Mouse (Mus musculus): ENCODE results near the gene Gm3952. TPM values are rescaled to one million over a fixed set of nuclear protein-coding genes. Genes with fewer than 3 reads are reported as not detected.

Gene Gm3952
- polyA plus RNA-seq (2012; rRNA removed): not detected in 2 replicates

DNA sequence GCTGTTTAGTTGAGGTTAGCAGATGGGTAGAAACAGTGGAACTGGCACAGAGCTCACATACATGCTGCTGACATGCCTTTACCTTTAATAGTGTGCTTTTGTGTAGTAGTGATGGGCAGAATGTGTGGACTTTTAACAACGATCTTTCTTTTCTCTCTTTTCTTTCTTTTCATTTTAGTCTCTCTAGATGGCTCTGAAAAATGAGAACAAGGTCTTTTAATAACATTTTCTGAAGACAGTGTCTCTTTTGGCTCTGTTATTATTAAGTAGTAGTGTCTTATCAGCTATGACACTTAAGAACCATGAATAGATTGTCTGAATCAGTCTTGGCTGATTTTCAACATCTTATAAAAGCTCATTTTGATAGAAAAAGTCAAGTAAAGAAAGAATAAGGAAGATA, at the start of gene Gm3952:
Gene Gm3952, minus strand, starts transcription at position 101 of the 400 bp plus-strand sequence.
- TF ChIP-seq CTCF (IDR thresholded peaks at IDR 0.05; ENCODE audit: borderline replicate concordance, extremely low read depth, insufficient read depth, insufficient read length): no peak
- no peak for TF ChIP-seq POLR2A (IDR thresholded peaks at IDR 0.05; ENCODE audit: borderline replicate concordance, extremely low read depth, insufficient read depth, insufficient read length, poor library complexity, severe bottlenecking)

DNA sequence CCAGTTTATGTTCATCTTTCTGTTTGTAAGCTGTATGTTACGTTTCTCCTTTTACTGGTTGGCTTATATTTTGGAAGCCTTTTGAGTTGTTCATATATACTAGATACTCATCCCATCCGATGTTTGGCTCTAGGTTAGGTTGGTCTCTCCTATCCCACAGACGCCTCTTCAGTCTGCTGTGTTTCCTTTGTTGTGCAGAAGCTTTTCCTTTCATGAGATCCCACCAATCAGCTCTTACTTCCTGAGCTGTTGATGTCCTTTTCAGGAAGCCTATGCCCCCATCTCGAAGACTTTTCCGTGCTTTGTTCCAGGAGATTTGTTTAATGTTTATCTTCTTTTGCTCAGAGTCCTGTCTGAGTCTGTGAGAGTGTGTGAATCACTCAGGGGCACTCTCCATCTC, 45.3 kb upstream of the Gm3952 start:
- TF ChIP-seq POLR2A (IDR thresholded peaks at IDR 0.05; ENCODE audit: borderline replicate concordance, extremely low read depth, insufficient read depth, insufficient read length, poor library complexity, severe bottlenecking) (no peak), CTCF (IDR thresholded peaks at IDR 0.05; ENCODE audit: borderline replicate concordance, extremely low read depth, insufficient read depth, insufficient read length) (no peak)
- DNase-seq (ENCODE audit: low read depth): no peak

More for the DNA sequence above, at the start of gene Gm3952:
- DNase-seq (ENCODE audit: low read depth): no peak

DNA sequence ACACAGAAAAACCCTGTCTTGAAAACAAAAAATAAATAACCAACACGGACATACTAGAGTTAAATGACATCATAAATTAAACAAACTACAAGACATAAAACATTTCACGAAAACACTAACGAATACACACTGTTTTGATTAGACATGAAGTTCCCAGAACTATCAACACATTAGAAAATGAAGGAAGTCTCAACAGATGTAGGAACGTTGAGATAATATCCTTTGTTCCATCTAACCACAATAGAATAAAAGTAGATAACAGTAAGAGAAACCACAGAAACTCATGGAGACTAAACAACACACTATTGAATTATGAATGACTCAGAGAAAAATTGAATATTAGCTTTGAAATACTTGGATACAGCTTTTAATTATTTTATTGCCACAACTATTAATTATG, 14.0 kb upstream of the Gm3952 start:
- TF ChIP-seq CTCF (IDR thresholded peaks at IDR 0.05; ENCODE audit: borderline replicate concordance, extremely low read depth, insufficient read depth, insufficient read length) (no peak), POLR2A (IDR thresholded peaks at IDR 0.05; ENCODE audit: borderline replicate concordance, extremely low read depth, insufficient read depth, insufficient read length, poor library complexity, severe bottlenecking) (no peak)
- DNase-seq (ENCODE audit: low read depth): no peak

DNA sequence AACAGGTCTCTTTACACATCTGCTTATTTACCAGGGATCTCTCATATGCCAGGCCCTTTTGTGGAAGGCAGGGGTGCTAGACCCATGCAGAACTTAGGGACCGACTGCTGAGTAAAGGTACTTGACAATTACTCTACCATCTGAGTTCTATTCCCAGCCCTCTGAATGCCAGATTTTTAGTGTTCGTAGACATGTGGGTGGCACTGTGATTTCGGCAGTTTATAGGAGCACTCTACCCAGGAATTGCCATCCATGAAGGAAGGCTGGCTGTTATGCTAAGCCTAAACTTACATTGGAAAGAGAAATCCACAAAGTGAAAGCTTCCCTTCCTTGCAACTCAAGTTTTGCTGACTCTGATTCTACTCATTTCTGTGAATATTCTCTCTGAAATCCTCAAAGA, 62.8 kb downstream of the Gm3952 start:
- no peak for DNase-seq (ENCODE audit: low read depth)
- no peak for TF ChIP-seq CTCF (IDR thresholded peaks at IDR 0.05; ENCODE audit: borderline replicate concordance, extremely low read depth, insufficient read depth, insufficient read length)
- TF ChIP-seq POLR2A (IDR thresholded peaks at IDR 0.05; ENCODE audit: borderline replicate concordance, extremely low read depth, insufficient read depth, insufficient read length, poor library complexity, severe bottlenecking): no peak

DNA sequence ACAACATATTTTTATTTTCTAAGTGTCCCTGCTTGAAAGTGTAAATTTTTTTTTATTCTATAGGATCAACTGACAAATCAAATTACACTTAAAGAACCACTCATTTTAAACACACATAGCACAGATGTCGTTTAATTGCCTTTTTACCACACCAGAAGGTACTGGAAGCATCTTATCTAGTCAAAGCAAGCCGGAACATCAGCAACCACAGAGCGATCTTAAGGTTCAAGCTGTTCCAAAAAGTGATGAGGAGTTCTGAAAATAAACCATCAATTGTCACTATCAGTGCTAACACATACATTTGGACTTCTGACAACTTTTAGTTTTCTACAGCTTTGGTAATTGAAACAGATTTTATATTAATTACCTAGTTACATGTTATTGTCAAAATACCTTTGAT, 64.4 kb downstream of the Gm3952 start:
- TF ChIP-seq CTCF (IDR thresholded peaks at IDR 0.05; ENCODE audit: borderline replicate concordance, extremely low read depth, insufficient read depth, insufficient read length): no peak
- TF ChIP-seq POLR2A (IDR thresholded peaks at IDR 0.05; ENCODE audit: borderline replicate concordance, extremely low read depth, insufficient read depth, insufficient read length, poor library complexity, severe bottlenecking): no peak
- no peak for DNase-seq (ENCODE audit: low read depth)

DNA sequence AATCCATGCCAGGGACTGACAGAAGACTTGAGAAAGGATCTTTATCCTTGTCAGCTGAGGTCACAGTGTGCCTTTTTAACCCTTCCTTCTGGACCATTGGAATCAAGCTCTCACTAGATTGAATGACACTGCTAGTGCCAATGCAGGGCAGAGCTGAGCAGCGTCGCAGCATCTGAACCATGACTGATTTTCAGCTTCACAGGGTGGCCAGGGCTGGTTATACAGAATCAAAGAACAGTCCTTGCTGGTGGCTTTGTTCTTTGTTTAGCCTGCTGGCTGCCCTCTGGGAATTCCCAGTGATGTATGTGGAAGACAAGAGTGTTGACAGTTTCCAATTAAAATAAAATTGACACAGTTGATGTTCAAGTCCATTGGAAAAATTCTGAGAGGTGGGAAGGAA, 66.2 kb downstream of the Gm3952 start:
- DNase-seq (ENCODE audit: low read depth): peak; percentile 64
- TF ChIP-seq POLR2A (IDR thresholded peaks at IDR 0.05; ENCODE audit: borderline replicate concordance, extremely low read depth, insufficient read depth, insufficient read length, poor library complexity, severe bottlenecking) (no peak), CTCF (IDR thresholded peaks at IDR 0.05; ENCODE audit: borderline replicate concordance, extremely low read depth, insufficient read depth, insufficient read length) (no peak)

DNA sequence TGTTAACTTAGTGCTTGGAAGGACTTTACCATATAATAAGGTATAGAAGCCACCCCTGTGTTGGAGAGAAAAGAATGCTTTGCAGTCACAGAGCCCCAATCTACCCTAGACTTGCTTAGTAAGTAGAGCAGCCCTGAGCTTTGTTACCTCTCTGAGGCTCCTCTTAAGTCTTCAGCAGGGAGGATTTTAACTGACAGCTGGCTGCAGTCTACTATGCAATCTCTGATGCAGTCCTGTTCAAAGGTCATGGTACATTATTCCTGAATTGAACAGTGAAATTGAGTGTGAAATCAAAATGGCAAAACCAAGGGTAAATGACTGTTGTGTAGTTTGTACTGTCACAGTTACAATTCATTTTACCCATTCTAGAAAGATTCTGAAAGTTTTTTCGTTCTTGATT, 71.3 kb downstream of the Gm3952 start:
- peak; percentile 52 for DNase-seq (ENCODE audit: low read depth)
- TF ChIP-seq POLR2A (IDR thresholded peaks at IDR 0.05; ENCODE audit: borderline replicate concordance, extremely low read depth, insufficient read depth, insufficient read length, poor library complexity, severe bottlenecking) (no peak), CTCF (IDR thresholded peaks at IDR 0.05; ENCODE audit: borderline replicate concordance, extremely low read depth, insufficient read depth, insufficient read length) (no peak)

DNA sequence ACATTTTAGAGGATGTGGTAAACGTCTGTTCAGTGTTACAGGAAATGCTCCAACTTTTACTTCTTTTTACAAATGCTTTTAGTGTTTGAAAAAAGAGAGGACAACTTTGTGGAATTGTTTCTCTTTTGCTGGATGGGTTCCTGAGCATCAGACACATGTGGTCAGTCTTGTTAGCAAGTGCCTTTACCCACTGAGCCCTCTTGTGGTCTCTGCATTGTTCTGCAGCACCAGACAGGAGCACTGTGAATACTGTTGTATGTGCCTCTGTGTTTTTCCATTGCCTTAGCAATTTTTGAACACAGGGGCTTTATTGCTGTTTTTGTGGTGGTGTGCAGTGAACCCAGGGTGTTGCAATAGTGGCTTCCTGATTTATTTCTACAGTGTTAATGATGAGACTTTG, 73.7 kb downstream of the Gm3952 start:
- TF ChIP-seq POLR2A (IDR thresholded peaks at IDR 0.05; ENCODE audit: borderline replicate concordance, extremely low read depth, insufficient read depth, insufficient read length, poor library complexity, severe bottlenecking) (no peak), CTCF (IDR thresholded peaks at IDR 0.05; ENCODE audit: borderline replicate concordance, extremely low read depth, insufficient read depth, insufficient read length) (peak; percentile 59; the same call in 1 of the 2 replicates)
- peak; percentile 76 for DNase-seq (ENCODE audit: low read depth)

DNA sequence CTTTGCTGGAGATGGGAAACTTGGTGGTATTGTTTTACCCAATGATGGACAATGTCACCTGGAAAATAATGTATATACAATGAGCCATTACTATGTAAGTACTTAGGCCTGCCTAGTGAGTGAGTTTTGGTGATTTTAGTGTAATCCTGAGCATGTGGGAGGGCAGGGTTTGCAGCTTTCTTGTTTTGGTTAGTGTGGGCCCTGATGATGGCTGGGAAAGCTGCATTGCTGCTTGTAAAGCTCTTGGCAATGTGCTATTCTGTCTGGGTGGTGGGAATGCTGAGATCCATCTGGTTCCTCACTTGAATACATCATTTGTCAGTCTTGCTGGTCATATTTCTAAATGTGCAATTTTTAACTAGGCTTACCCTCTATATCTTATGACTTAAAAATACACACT, 82.3 kb downstream of the Gm3952 start:
- DNase-seq (ENCODE audit: low read depth): no peak
- TF ChIP-seq CTCF (IDR thresholded peaks at IDR 0.05; ENCODE audit: borderline replicate concordance, extremely low read depth, insufficient read depth, insufficient read length) (no peak), POLR2A (IDR thresholded peaks at IDR 0.05; ENCODE audit: borderline replicate concordance, extremely low read depth, insufficient read depth, insufficient read length, poor library complexity, severe bottlenecking) (no peak)

DNA sequence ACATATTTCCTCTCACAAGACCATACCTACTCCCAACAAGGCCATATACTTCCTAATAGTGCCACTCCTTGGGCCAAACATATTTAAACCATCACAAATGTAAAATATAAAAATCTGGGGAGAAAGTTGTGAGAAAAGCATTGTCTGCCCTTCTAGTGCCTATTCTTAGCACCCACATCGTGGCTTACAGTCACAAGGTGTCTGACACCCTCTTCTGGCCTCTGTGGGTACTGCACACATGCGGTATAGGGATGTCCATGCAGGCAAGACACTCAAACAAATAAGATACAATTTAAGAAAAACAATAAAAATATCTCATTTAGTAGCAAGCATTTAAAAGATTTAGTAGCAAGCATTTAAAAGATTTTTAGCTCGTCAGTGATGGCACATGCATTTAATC, 89.2 kb downstream of the Gm3952 start:
- peak; percentile 74 for DNase-seq (ENCODE audit: low read depth)
- TF ChIP-seq POLR2A (IDR thresholded peaks at IDR 0.05; ENCODE audit: borderline replicate concordance, extremely low read depth, insufficient read depth, insufficient read length, poor library complexity, severe bottlenecking) (no peak), CTCF (IDR thresholded peaks at IDR 0.05; ENCODE audit: borderline replicate concordance, extremely low read depth, insufficient read depth, insufficient read length) (peak; percentile 75; the same call in 1 of the 2 replicates)

DNA sequence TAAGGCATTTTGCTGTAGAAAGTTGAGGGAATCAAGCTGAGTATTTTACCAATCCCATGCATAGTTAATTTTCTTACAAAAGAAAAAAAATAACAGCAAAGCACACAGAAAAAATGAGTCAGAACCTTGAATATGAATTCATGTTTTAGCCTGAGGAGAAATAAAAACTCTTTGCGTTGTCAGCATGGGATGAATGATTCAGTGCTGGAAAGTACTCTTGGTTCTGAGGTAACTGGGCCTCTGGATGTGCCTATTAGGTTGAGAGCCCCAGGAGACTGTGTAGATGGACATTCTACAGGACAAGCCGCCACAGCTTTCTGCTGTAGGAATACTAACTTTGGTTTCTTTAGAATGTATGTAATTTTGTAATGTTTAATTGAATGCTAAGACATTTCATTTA, 93.7 kb downstream of the Gm3952 start:
- DNase-seq (ENCODE audit: low read depth): no peak
- no peak for TF ChIP-seq POLR2A (IDR thresholded peaks at IDR 0.05; ENCODE audit: borderline replicate concordance, extremely low read depth, insufficient read depth, insufficient read length, poor library complexity, severe bottlenecking)
- TF ChIP-seq CTCF (IDR thresholded peaks at IDR 0.05; ENCODE audit: borderline replicate concordance, extremely low read depth, insufficient read depth, insufficient read length): no peak

DNA sequence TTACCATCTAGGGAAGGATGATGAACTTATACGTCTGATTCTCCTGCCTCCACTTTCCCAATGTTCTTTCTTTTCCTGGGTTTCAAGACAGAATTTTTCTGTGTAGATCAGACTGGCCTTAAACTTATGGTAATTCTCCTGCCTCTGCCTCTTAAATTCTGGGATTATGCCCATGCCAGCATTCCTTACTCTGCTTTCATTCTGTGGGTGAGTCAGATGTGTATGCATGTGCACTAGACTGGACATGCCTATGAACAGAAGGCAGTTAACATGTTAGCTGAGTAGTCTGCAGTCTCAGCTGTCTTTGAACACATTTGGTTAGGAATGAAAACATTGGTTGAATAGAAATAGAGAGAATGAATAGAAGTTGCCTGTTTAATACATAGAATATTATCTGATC, 94.1 kb downstream of the Gm3952 start:
- no peak for DNase-seq (ENCODE audit: low read depth)
- TF ChIP-seq POLR2A (IDR thresholded peaks at IDR 0.05; ENCODE audit: borderline replicate concordance, extremely low read depth, insufficient read depth, insufficient read length, poor library complexity, severe bottlenecking) (no peak), CTCF (IDR thresholded peaks at IDR 0.05; ENCODE audit: borderline replicate concordance, extremely low read depth, insufficient read depth, insufficient read length) (no peak)
